Mouse (Mus musculus) activated CD4-positive, CD25-positive, alpha-beta regulatory T cell, adult 4 months (primary cell): Measurements from ENCODE around the gene Fer. TPM values are rescaled to one million over a fixed set of nuclear protein-coding genes. Genes with fewer than 3 reads are reported as not detected.

Experiments used
- ATAC-seq: one replicate; pipeline ENCODE4 v1.8.0; 2017
- polyA plus RNA-seq, 2 experiments: library from polyadenylated mRNA; unstranded; fragments of 100-300 nt; shearing (Covaris generic); gene quantifications; one replicate each; pipeline ENCODE4 v1.2.1; 2017

Fer gene
- polyA plus RNA-seq, 2 experiments from 2014 or later: 0.82 to 0.87 TPM

- no peak for ATAC-seq
Observed at GRCm38 (mm10) chr17:64167731-64168130, 304.9 kb downstream of the Fer start.

GRCm38 (mm10) chr17:64170019-64170418 lies 307.2 kb downstream of the Fer start:
- ATAC-seq: no peak

- no peak for ATAC-seq
Observed at GRCm38 (mm10) chr17:64172474-64172873, 309.6 kb downstream of the Fer start.

- ATAC-seq: no peak
Observed at GRCm38 (mm10) chr17:64180546-64180945, 317.7 kb downstream of the Fer start.

- ATAC-seq: no peak
Observed at GRCm38 (mm10) chr17:64181291-64181690, 318.4 kb downstream of the Fer start.

GRCm38 (mm10) chr17:64182599-64182998 lies 319.7 kb downstream of the Fer start:
- no peak for ATAC-seq

DNA sequence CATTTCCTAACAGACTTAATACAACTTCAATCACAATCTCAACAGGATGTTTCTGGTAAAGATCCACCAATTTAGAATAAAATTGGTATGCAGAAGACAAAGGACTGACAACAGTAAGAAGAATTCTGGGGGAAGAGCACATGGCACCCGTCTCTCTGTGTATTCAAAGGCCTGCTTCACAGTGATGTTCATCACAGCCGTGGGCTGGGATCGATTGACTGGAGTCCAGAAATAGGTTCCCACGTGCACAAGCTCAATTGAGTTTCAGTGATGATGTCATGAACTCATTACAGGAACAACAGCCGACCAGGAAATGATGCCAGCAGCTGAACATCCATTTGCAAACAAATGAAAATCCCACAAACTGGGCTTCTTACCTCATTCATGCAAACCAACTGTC lies 320.3 kb downstream of the Fer start:
- ATAC-seq: no peak

Other genes starting within 250 kb of the Fer start
- gene A930002H24Rik, start 729 bp downstream of the Fer start, polyA plus RNA-seq: not detected